Mouse (Mus musculus): ENCODE measurements around the gene Utp3. TPM values are rescaled to one million over a fixed set of nuclear protein-coding genes. Genes with fewer than 3 reads are reported as not detected.

Utp3 gene
- total RNA-seq, 2 experiments from 2014 or later = 20.5 to 23.6 TPM

- intact Hi-C loops (cut with DNase I) = no loop called here
- peak; percentile 68 to 71 for DNase-seq
Observed at GRCm38 (mm10) chr5:88565148-88566033, 11.1 kb downstream of the Utp3 start.

GRCm38 (mm10) chr5:88566034-88566841 lies 12.0 kb downstream of the Utp3 start:
- intact Hi-C loops (cut with DNase I) = no loop called here
- no peak for DNase-seq

- intact Hi-C loops (cut with DNase I) = no loop called here
- DNase-seq = no peak
Observed at GRCm38 (mm10) chr5:88569541-88569940, 15.3 kb downstream of the Utp3 start.

- intact Hi-C loops (cut with DNase I) = no loop called here
Observed at GRCm38 (mm10) chr5:88574829-88575228, 20.6 kb downstream of the Utp3 start.

GRCm38 (mm10) chr5:88575506-88576338 lies 21.5 kb downstream of the Utp3 start:
- intact Hi-C loops (cut with DNase I) = no loop called here

More at GRCm38 (mm10) chr5:88574829-88575228, 20.6 kb downstream of the Utp3 start:
- DNase-seq = no peak

GRCm38 (mm10) chr5:88580681-88581080 lies 26.4 kb downstream of the Utp3 start:
- no peak for DNase-seq
- intact Hi-C loops (cut with DNase I) = no loop called here

More at GRCm38 (mm10) chr5:88575506-88576338, 21.5 kb downstream of the Utp3 start:
- no peak for DNase-seq

- intact Hi-C loops (cut with DNase I) = no loop called here
Observed at GRCm38 (mm10) chr5:88581343-88581742, 27.1 kb downstream of the Utp3 start.

GRCm38 (mm10) chr5:88583271-88584031 lies 29.2 kb downstream of the Utp3 start:
- DNase-seq = peak in 1 of 2 experiments; percentile 10
- intact Hi-C loops (cut with DNase I) = no loop called here

More at GRCm38 (mm10) chr5:88581343-88581742, 27.1 kb downstream of the Utp3 start:
- DNase-seq = no peak

GRCm38 (mm10) chr5:88584061-88584460 lies 29.8 kb downstream of the Utp3 start:
- intact Hi-C loops (cut with DNase I) = no loop called here
- no peak for DNase-seq

GRCm38 (mm10) chr5:88586407-88587174 lies 32.3 kb downstream of the Utp3 start:
- intact Hi-C loops (cut with DNase I) = no loop called here
- no peak for DNase-seq

- intact Hi-C loops (cut with DNase I) = no loop called here
- no peak for DNase-seq
Observed at GRCm38 (mm10) chr5:88587211-88587934, 33.1 kb downstream of the Utp3 start.

GRCm38 (mm10) chr5:88588481-88588880 lies 34.2 kb downstream of the Utp3 start:
- no peak for DNase-seq
- intact Hi-C loops (cut with DNase I) = no loop called here

GRCm38 (mm10) chr5:88593421-88594172 lies 39.3 kb downstream of the Utp3 start:
- DNase-seq = no peak
- intact Hi-C loops (cut with DNase I) = no loop called here

- no peak for DNase-seq
- intact Hi-C loops (cut with DNase I) = no loop called here
Observed at GRCm38 (mm10) chr5:88594173-88594569, 39.9 kb downstream of the Utp3 start.

- intact Hi-C loops (cut with DNase I) = no loop called here
- no peak for DNase-seq
Observed at GRCm38 (mm10) chr5:88595537-88596455, 41.5 kb downstream of the Utp3 start.

- DNase-seq = no peak
- intact Hi-C loops (cut with DNase I) = no loop called here
Observed at GRCm38 (mm10) chr5:88598961-88599360, 44.7 kb downstream of the Utp3 start.

Data from gastrocnemius, postnatal 36 days (tissue).